Mouse (Mus musculus): ENCODE measurements around the gene Mss51. TPM values are rescaled to one million over a fixed set of nuclear protein-coding genes. Genes with fewer than 3 reads are reported as not detected.

The Mss51 gene
- total RNA-seq, 2 experiments from 2014 or later: 0.60 to 0.69 TPM

GRCm38 (mm10) chr14:20452929-20453328, 43.8 kb downstream of the Mss51 start:
- intact Hi-C loops (cut with DNase I): loop anchor here (5.0 kb wide), 1 partner anchor 51 kb away; no protein-coding TSS in a partner anchor
- DNase-seq: no peak

- DNase-seq: peak; percentile 62 to 74
- intact Hi-C loops (cut with DNase I): loop anchor here (5.0 kb wide), 1 partner anchor 50 kb away; no protein-coding TSS in a partner anchor
Observed at GRCm38 (mm10) chr14:20451765-20452331, 44.9 kb downstream of the Mss51 start, which contains the start of gene Cfap70. TSS of gene Cfap70 (minus strand) at chr14:20452226.

- no peak for DNase-seq
- intact Hi-C loops (cut with DNase I): loop anchor here (5.0 kb wide), 1 partner anchor 49 kb away; no protein-coding TSS in a partner anchor
Observed at GRCm38 (mm10) chr14:20451302-20451701, 45.4 kb downstream of the Mss51 start.

GRCm38 (mm10) chr14:20447209-20447608, 49.5 kb downstream of the Mss51 start:
- DNase-seq: no peak
- intact Hi-C loops (cut with DNase I): no loop called here

DNA sequence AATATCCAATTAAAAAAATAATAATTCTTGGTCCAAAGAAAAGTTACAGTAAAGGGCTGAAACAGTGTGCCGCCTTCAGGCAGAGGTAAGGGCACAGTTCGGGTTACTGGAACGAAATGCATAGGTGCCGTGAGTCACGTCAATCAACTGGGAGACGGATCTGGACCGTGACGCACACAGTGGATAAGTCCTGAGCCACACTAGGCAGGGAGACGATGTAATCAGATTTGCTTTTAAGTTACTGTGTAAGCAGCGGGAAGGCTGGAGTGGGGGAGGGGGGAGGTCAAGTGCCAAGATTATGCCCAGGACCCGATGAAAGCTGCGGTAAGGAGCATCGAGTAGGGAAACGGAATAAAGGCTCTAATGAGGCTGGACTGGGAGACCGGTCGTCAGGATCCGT, 54.4 kb downstream of the Mss51 start:
- DNase-seq: no peak
- intact Hi-C loops (cut with DNase I): no loop called here

DNA sequence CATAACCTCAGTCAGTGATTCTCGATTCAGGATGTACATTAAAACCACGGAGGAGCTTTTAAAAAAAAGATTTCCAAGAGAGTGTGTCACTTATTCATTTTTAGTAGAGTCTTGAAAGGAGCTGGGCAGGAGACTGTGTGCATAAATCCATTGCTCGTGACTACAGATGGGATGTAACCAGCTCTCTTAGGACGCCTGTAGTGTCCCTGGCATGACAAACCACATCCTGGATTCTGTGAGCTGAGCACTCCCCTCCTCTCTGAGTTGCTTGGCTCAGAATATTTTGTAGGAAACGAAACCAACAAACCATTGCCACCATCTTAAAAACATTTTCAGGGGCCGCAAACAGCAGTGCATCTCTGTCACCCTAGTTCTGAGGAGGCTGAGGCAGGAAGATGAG, 59.7 kb downstream of the Mss51 start:
- no peak for DNase-seq
- intact Hi-C loops (cut with DNase I): no loop called here

Other genes with a start within 250 kb of the Mss51 start
- gene Kcnk16, start 227.7 kb downstream of the Mss51 start, total RNA-seq (2021): not detected
- gene Nudt13, start 202.2 kb downstream of the Mss51 start, total RNA-seq (2021): 10 to 100 TPM; 23.3 to 27.0 TPM
- gene Ecd, start 148.8 kb downstream of the Mss51 start, total RNA-seq (2021): 10 to 100 TPM; 31.4 to 31.8 TPM
- 10 to 100 TPM; 33.9 to 34.6 TPM for gene Fam149b, start 148.7 kb downstream of the Mss51 start, total RNA-seq (2021)
- 10 to 100 TPM; 19.7 to 24.5 TPM for gene Dnajc9, start 108.0 kb downstream of the Mss51 start, total RNA-seq (2021)
- gene Mrps16, start 103.3 kb downstream of the Mss51 start, total RNA-seq (2021): 10 to 100 TPM; 71.5 to 72.4 TPM
- under 1 TPM in 1 of 2 experiments, not detected in 1; 0.77 TPM for gene Cfap70, start 44.7 kb downstream of the Mss51 start, total RNA-seq (2021)
- gene Anxa7, start 16.8 kb downstream of the Mss51 start, total RNA-seq (2021): 10 to 100 TPM; 61.5 to 66.1 TPM
- 10 to 100 TPM; 67.4 to 70.1 TPM for gene Ppp3cb, start 49.7 kb upstream of the Mss51 start, total RNA-seq (2021)
- 10 to 100 TPM; 12.9 to 14.0 TPM for gene Usp54, start 144.2 kb upstream of the Mss51 start, total RNA-seq (2021)
- gene Myoz1, start 159.6 kb upstream of the Mss51 start, total RNA-seq (2021): 1 to 10 TPM; 1.1 to 2.1 TPM
- gene Synpo2l, start 171.5 kb upstream of the Mss51 start, total RNA-seq (2021): 100 to 1,000 TPM; 164 to 213 TPM
- gene Sec24c, start 177.4 kb upstream of the Mss51 start, total RNA-seq (2021): 100 to 1,000 TPM; 103 to 105 TPM
- 10 to 100 TPM; 11.1 to 11.6 TPM for gene Fut11, start 198.1 kb upstream of the Mss51 start, total RNA-seq (2021)
- gene Chchd1, start 206.1 kb upstream of the Mss51 start, total RNA-seq (2021): 10 to 100 TPM; 83.7 to 91.9 TPM
- gene Zswim8, start 210.7 kb upstream of the Mss51 start, total RNA-seq (2021): 10 to 100 TPM; 68.7 to 71.7 TPM
- 10 to 100 TPM; 15.5 to 18.3 TPM for gene Ndst2, start 237.7 kb upstream of the Mss51 start, total RNA-seq (2021)

Data from heart, postnatal 10 days (tissue).